Mouse (Mus musculus): Measurements from ENCODE around the gene Hoxb5.

Hoxb5 gene

GRCm38 (mm10) chr11:96341701-96342575 lies 38.8 kb downstream of the Hoxb5 start:
- 4% methylated on average over 40 of the region's 40 CpGs for WGBS

- under 1% methylated on average over 4 of the region's 4 CpGs for WGBS
Measured at GRCm38 (mm10) chr11:96342576-96342930, 39.4 kb downstream of the Hoxb5 start.

GRCm38 (mm10) chr11:96343206-96343745 lies 40.1 kb downstream of the Hoxb5 start:
- WGBS = 7% methylated on average over 2 of the region's 2 CpGs

- 4% methylated on average over 40 of the region's 40 CpGs for WGBS
Measured at GRCm38 (mm10) chr11:96344061-96344877, 41.1 kb downstream of the Hoxb5 start.

- 7% methylated on average over 6 of the region's 6 CpGs for WGBS
Measured at GRCm38 (mm10) chr11:96344878-96345159, 41.7 kb downstream of the Hoxb5 start.

- WGBS = 2% methylated on average over 43 of the region's 56 CpGs
Measured at GRCm38 (mm10) chr11:96345220-96345892, 42.2 kb downstream of the Hoxb5 start.

GRCm38 (mm10) chr11:96345893-96346806 lies 43.0 kb downstream of the Hoxb5 start:
- 2% methylated on average over 45 of the region's 45 CpGs for WGBS

- 15% methylated on average over 5 of the region's 5 CpGs for WGBS
Measured at GRCm38 (mm10) chr11:96346916-96347520, 43.9 kb downstream of the Hoxb5 start.

GRCm38 (mm10) chr11:96347717-96348116 lies 44.6 kb downstream of the Hoxb5 start:
- WGBS = 8% methylated on average over 4 of the region's 4 CpGs

DNA sequence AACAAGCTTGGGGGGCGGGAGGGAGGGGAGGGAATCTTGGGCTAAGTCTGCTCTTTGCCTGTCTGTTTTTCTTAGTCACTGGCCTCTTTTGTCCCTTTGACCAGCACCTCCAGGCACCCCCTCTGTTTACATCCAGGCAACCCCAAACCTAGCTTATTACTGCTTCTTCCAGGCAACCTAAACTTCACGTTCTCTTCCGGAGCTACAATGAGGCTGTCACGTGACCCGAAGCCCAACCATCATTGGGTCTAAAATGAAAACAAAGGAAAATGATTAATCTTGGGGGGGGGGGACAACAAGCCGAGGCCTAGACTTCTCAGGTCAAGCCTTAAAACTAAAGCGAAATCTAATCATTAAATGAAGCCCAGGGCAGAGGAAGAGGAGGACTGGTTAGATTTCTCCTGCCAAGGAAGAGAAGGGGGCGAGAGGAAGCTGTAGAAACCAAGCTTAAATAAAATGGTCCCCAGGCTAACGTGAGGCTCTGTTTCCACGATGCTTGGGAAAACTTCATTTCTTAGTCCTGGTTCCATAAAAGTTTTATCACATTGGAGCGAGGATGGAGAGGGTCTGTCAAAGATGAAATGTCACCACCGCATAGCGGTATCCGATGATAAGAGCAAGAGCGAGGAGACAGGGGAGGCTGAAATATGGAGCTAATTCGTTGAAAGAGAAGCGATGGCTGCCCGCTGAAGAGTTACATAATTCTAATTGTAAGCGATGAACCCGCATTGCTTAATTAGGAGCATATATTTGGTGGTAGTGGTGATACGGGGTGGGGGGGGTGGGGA lies 45.2 kb downstream of the Hoxb5 start:
- 9% methylated on average over 21 of the region's 21 CpGs for WGBS

- 22% methylated on average over 3 of the region's 3 CpGs for WGBS
Measured at GRCm38 (mm10) chr11:96348988-96349387, 45.9 kb downstream of the Hoxb5 start.

DNA sequence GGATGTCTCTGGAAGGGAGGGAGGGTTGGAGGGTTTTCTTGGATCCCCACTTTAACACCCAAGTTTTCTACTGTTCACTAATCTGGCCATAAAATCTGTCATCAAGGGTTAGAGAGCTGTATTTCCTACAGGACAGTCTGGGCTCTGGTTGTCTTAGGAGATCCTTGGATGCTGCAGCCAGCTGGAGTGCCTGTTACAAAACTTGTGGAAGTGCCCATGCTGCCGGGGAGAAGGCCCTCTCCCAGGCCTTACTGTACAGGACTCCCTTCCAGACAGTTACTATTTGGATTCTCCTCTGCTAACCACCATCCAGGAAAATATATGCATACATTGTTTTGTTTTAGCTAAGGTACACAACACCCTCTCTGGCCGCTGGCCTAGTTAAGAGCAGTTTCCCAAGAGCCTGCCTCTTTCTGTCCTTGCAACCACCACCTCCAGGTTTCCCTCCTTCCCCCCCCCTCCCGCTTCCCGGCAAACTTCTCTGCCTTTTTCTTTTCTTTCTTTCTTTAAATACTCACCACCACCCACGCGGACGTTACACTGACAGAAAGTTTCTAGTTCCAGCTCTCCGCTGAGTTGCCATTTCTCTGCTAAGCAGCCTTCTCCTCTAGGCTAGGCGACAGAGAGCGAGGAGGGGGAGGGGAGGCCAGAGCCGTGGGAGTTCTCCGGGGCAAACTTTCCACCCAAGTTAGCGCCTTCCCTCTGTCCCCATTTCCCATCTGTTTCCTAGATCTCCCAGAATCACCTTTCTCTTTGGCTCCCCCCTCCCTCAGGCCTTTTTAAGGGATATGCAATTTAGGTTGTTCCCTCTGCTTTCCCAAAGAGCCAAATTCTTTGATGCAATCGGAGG lies 46.6 kb downstream of the Hoxb5 start:
- WGBS = 27% methylated on average over 14 of the region's 14 CpGs

DNA sequence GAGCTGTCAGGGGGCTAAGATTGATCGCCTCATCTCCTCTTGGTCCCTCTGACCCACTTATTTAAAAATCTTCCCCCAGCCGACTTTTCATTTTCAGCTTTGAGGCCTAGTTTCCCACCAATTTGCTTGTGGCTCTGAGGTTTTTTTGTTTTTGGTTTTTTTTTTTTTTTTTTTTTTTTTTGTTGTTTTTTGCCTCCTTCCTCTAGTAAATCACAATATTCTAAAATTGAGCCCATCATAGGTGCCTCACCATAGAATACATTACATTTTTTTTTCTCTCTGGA lies 47.1 kb downstream of the Hoxb5 start, which contains the start of gene Hoxb2:
Hoxb2 (plus strand) TSS at position 185 of the 284 bp plus-strand sequence.
- 39% methylated on average over 2 of the region's 2 CpGs for WGBS

DNA sequence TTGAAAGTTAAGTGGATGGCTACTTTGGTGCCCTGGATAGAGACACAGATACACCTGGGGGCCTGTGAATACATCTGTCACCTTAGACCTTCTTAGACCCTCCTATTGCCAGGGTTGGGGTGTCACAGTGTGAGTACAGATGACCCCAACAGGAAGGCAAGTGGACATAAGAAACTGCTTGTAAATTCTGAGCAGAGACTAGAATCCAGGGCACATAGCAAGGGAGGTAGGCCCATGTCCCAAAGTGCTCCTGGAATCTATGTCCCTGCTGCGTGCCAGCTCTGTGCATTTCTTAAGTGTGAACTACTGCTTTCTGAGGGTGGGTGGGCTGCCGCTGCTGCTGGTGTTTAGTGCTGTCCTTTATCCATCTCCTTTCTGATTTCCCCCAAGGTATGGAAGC lies 47.7 kb downstream of the Hoxb5 start:
- WGBS = 55% methylated on average over 2 of the region's 2 CpGs

DNA sequence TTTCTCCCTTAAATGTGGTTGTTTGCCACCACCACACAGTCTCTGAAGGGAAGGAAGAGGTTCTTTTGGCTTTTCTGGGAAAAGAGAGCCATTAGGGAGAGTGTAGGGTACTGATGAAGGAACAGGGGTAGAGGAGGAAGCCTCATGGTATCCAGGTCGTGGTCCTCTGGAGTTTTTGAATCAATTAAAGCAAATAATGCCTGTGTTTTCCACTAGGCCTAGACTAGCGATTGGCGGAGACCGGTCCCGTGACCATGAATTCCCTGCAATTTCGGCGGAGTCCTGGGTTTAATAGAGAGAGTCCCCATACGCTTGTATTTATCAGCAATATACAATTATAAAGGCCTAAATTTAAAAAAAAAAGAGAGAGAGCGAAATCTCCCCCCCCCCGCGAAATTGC lies 48.2 kb downstream of the Hoxb5 start:
- 20% methylated on average over 11 of the region's 11 CpGs for WGBS

- WGBS = 6% methylated on average over 20 of the region's 22 CpGs
Measured at GRCm38 (mm10) chr11:96351831-96352230, 48.7 kb downstream of the Hoxb5 start.

- WGBS = 2% methylated on average over 75 of the region's 75 CpGs
Measured at GRCm38 (mm10) chr11:96352691-96353521, 49.8 kb downstream of the Hoxb5 start.

DNA sequence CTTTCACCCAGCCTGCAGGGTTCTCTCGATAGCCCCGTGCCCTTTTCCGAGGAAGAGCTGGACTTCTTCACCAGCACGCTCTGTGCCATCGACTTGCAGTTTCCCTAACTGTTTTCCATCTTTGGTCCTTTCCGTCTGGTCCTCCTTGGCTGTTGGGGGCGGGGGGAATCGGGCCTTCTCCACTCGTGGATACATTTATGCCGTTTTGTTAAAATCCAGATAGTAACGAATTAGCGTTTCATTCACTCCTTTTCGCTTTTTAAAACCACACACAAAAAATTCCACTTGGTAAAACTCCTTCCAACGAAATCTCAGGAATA lies 50.3 kb downstream of the Hoxb5 start:
- WGBS = 2% methylated on average over 14 of the region's 14 CpGs
